35 mouse cellular contexts compared by ENCODE assay signal in genomic region chr17:71660390-71660789, GRCm38 (mm10). TPM values are rescaled to one million over a fixed set of nuclear protein-coding genes. Genes with fewer than 3 reads are reported as not detected.
"Had no signal": no experiment of that assay in that cellular context is flagged by ENCODE, and none has a peak within 500 bp of the region (broad histone marks: within the 10 kb centered on the region; RNA-seq: fewer than 3 reads in every experiment).

No protein-coding gene starts in this region.

- H3K4me3 ChIP-seq: heart, embryonic 13.5 days; heart, embryonic 15.5 days; hindbrain, embryonic 10.5 days; hindbrain, embryonic 12.5 days; hindbrain, embryonic 13.5 days; hindbrain, embryonic 15.5 days; intestine, embryonic 15.5 days; kidney, embryonic 15.5 days; layer of hippocampus, adult 2 months; left cerebral cortex, adult 2 months had no signal

- H3K27me3 ChIP-seq: heart, embryonic 13.5 days; heart, embryonic 15.5 days; hindbrain, embryonic 12.5 days; hindbrain, embryonic 13.5 days; hindbrain, embryonic 15.5 days; intestine, embryonic 15.5 days; kidney, embryonic 15.5 days had no signal

- H3K27ac ChIP-seq: heart, embryonic 13.5 days; heart, embryonic 15.5 days; hindbrain, embryonic 10.5 days; hindbrain, embryonic 12.5 days; hindbrain, embryonic 13.5 days; hindbrain, embryonic 14.5 days; hindbrain, embryonic 15.5 days; hindbrain, postnatal 0 days; intestine, embryonic 15.5 days; kidney, embryonic 15.5 days; kidney, postnatal 0 days; layer of hippocampus, adult 2 months; left cerebral cortex, adult 2 months had no signal

- H3K4me1 ChIP-seq: hindbrain, embryonic 12.5 days had no signal

- DNase-seq: heart, postnatal 10 days; heart, postnatal 14 days; heart, postnatal 36 days; heart, postnatal 4 days; kidney, adult 11 months; kidney, adult 18-20 months; kidney, adult 2 months; kidney, adult 8-10 months; kidney, adult 9 months; kidney, postnatal 10 days; kidney, postnatal 14 days; kidney, postnatal 25 days; kidney, postnatal 36 days; kidney, postnatal 4 days; layer of hippocampus, adult 9-11 months; layer of hippocampus, postnatal 36 days had no signal

- H3K4me2 ChIP-seq: heart, embryonic 13.5 days; heart, embryonic 15.5 days; hindbrain, embryonic 12.5 days; hindbrain, embryonic 13.5 days; hindbrain, embryonic 14.5 days; hindbrain, embryonic 15.5 days; intestine, embryonic 15.5 days; kidney, embryonic 15.5 days had no signal

- H3K9me3 ChIP-seq: heart, embryonic 13.5 days; heart, embryonic 15.5 days; hindbrain, embryonic 10.5 days; hindbrain, embryonic 12.5 days; hindbrain, embryonic 13.5 days; hindbrain, embryonic 15.5 days; intestine, embryonic 15.5 days; kidney, embryonic 15.5 days had no signal

- ATAC-seq: hindbrain, embryonic 16.5 days; hindbrain, postnatal 0 days; inflammation-experienced regulatory T-cells, adult 6 months; intestine, embryonic 15.5 days; intestine, embryonic 16.5 days; intestine, postnatal 0 days had no signal

- H3K9ac ChIP-seq: heart, embryonic 13.5 days; heart, embryonic 15.5 days; hindbrain, embryonic 12.5 days; hindbrain, embryonic 13.5 days; hindbrain, embryonic 14.5 days; hindbrain, embryonic 15.5 days; intestine, embryonic 15.5 days; kidney, embryonic 15.5 days had no signal

RNA-seq across cellular contexts. Expression of gene Togaram2, which starts 12.7 kb away (rescaled TPM):
- total RNA-seq: hematopoietic stem cell, adult 5-6 weeks had no signal
- polyA plus RNA-seq: hindbrain, embryonic 11.5 days; inflammation-experienced regulatory T-cells, adult 6 months had no signal
